Mouse (Mus musculus): ENCODE results near the gene Moxd2.

- no peak for TF ChIP-seq POLR2A (IDR thresholded peaks at IDR 0.05; ENCODE audit: low read depth, low read length)
- TF ChIP-seq CTCF (IDR thresholded peaks at IDR 0.05; ENCODE audit: extremely low read depth, insufficient read depth, insufficient read length, insufficient replicate concordance): no peak
These were observed 42.0 kb downstream of the Moxd2 start for GRCm38 (mm10) chr6:40845283-40845682.
